Mouse (Mus musculus): ENCODE measurements around the gene Gdpd1. TPM values are rescaled to one million over a fixed set of nuclear protein-coding genes. Genes with fewer than 3 reads are reported as not detected.
A peak's percentile ranks its signal among the peaks of the same experiment; 100 is the strongest.
"Not testable (repeated sequence)": the region's sequence is repeated elsewhere in the genome, so short reads cannot be mapped to it uniquely, and the experiment has no call there.

Gene Gdpd1
- 5.2 and 6.2 TPM in 2 replicates for polyA plus RNA-seq (2012; rRNA removed)

- peak; percentile 77 for DNase-seq (ENCODE audit: low read depth)
These were observed at the start of gene Gdpd1 for GRCm38 (mm10) chr11:87073866-87074440. Gene Gdpd1, minus strand, starts transcription at chr11:87074062.

- DNase-seq (ENCODE audit: low read depth): no peak
These were observed 48.0 kb upstream of the Gdpd1 start for GRCm38 (mm10) chr11:87121864-87122263.

GRCm38 (mm10) chr11:87110172-87110909 lies 36.5 kb upstream of the Gdpd1 start:
- DNase-seq (ENCODE audit: low read depth): no peak

- DNase-seq (ENCODE audit: low read depth): no peak
These were observed 35.8 kb upstream of the Gdpd1 start for GRCm38 (mm10) chr11:87109519-87110171.

- peak; percentile 97 for DNase-seq (ENCODE audit: low read depth)
These were observed 35.1 kb upstream of the Gdpd1 start, which contains the start of gene Ska2 for GRCm38 (mm10) chr11:87108755-87109518. Gene Ska2, plus strand, starts transcription at chr11:87109234.

GRCm38 (mm10) chr11:87108409-87108754 lies 34.5 kb upstream of the Gdpd1 start, which contains the start of gene Prr11:
Gene Prr11, minus strand, starts transcription at chr11:87108708.
- DNase-seq (ENCODE audit: low read depth): no peak

GRCm38 (mm10) chr11:87087142-87087541 lies 13.3 kb upstream of the Gdpd1 start:
- DNase-seq (ENCODE audit: low read depth): no peak

- DNase-seq (ENCODE audit: low read depth): no peak
These were observed 12.6 kb upstream of the Gdpd1 start, which contains the start of gene Smg8 for GRCm38 (mm10) chr11:87086290-87086984. Gene Smg8, minus strand, starts transcription at chr11:87086774.

- no peak for DNase-seq (ENCODE audit: low read depth)
These were observed 11.6 kb upstream of the Gdpd1 start for GRCm38 (mm10) chr11:87085461-87085860.

- no peak for DNase-seq (ENCODE audit: low read depth)
These were observed 9.8 kb upstream of the Gdpd1 start for GRCm38 (mm10) chr11:87083712-87084111.

GRCm38 (mm10) chr11:87073343-87073865 lies 458 bp downstream of the Gdpd1 start:
- DNase-seq (ENCODE audit: low read depth): no peak

- DNase-seq (ENCODE audit: low read depth): no peak
These were observed 11.8 kb downstream of the Gdpd1 start for GRCm38 (mm10) chr11:87062087-87062486.

- no peak for DNase-seq (ENCODE audit: low read depth)
These were observed 13.5 kb downstream of the Gdpd1 start for GRCm38 (mm10) chr11:87060410-87060809.

- no peak for DNase-seq (ENCODE audit: low read depth)
These were observed 17.6 kb downstream of the Gdpd1 start for GRCm38 (mm10) chr11:87056286-87056685.

GRCm38 (mm10) chr11:87048900-87049299 lies 25.0 kb downstream of the Gdpd1 start:
- DNase-seq (ENCODE audit: low read depth): not testable (repeated sequence)

GRCm38 (mm10) chr11:87046968-87047367 lies 26.9 kb downstream of the Gdpd1 start:
- DNase-seq (ENCODE audit: low read depth): no peak

- DNase-seq (ENCODE audit: low read depth): no peak
These were observed 30.8 kb downstream of the Gdpd1 start for GRCm38 (mm10) chr11:87043052-87043451.

- no peak for DNase-seq (ENCODE audit: low read depth)
These were observed 34.4 kb downstream of the Gdpd1 start for GRCm38 (mm10) chr11:87039307-87039963.

- no peak for DNase-seq (ENCODE audit: low read depth)
These were observed 37.7 kb downstream of the Gdpd1 start for GRCm38 (mm10) chr11:87036180-87036579.

- no peak for DNase-seq (ENCODE audit: low read depth)
These were observed 45.6 kb downstream of the Gdpd1 start for GRCm38 (mm10) chr11:87028212-87028611.
